Mouse (Mus musculus): ENCODE measurements at regions not wholly inside any gene's neighbourhood (a gene's known extent, or its start where the extent isn't known, plus 50 kb on each side); places are given as distances from the start of the nearest gene placed in this dataset.

DNA sequence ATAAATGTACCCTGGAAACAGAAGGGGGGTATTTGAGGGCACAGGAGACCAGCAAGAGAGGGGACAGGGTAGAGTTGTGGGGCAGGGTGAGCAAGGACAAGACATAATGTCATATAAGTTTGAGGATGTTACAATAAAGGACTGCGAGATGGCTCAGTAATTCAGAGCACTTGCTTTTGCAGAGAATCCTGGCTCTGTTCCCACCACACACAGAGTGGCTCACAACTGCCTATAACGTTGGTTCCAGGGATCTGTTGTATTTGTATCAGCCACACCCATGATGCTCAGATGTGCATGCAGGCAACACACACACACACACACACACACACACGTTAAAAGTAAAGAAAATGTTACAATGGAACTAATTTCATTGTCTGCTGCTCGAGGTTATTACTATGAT lies 94.2 kb upstream of the Paqr3 start:
- no peaks in the 10 kb centered on the region for H3K4me1 ChIP-seq
- H3K27ac ChIP-seq (replicated peaks), result no peak overlapping the region
- WGBS, result 84% methylated on average over 4 of the region's 4 CpGs
- DNase-seq (ENCODE audit: low spot score), result no peak
- no peaks in the 10 kb centered on the region for H3K27me3 ChIP-seq (replicated peaks; ENCODE audit: low read depth, poor library complexity, severe bottlenecking)
- H3K4me3 ChIP-seq, result no peak overlapping the region
- no peaks in the 10 kb centered on the region for H3K36me3 ChIP-seq (replicated peaks)
- H3K9me3 ChIP-seq, result no peaks in the 10 kb centered on the region

DNA sequence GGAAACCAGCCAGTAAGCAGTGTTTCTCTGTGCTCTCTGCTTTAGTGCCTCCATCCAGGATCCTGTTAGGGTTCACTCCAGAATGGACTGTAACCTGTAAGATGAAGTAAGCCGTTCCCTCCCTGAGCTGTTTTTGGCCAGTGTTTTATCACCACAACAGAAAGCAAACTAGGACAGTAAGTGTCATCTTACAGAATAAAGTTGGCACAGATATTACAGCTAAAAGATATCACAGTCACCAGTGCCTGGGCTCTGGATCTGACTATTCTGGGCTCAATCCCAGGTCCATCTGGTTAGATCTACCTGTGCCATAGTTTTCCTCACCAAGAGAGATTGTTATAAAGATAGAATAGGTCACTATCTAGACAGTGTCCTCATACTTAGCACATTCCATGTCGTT lies 92.9 kb upstream of the Paqr3 start:
- no peak for DNase-seq (ENCODE audit: low spot score)
- Histone ChIP-seq H3K36me3 (replicated peaks) (no peaks in the 10 kb centered on the region), H3K4me3 (no peak overlapping the region), H3K27ac (replicated peaks) (no peak overlapping the region), H3K4me1 (no peaks in the 10 kb centered on the region), H3K9me3 (no peaks in the 10 kb centered on the region), H3K27me3 (replicated peaks; ENCODE audit: low read depth, poor library complexity, severe bottlenecking) (no peaks in the 10 kb centered on the region)
- 74% methylated on average over 2 of the region's 2 CpGs for whole genome bisulfite sequencing

DNA sequence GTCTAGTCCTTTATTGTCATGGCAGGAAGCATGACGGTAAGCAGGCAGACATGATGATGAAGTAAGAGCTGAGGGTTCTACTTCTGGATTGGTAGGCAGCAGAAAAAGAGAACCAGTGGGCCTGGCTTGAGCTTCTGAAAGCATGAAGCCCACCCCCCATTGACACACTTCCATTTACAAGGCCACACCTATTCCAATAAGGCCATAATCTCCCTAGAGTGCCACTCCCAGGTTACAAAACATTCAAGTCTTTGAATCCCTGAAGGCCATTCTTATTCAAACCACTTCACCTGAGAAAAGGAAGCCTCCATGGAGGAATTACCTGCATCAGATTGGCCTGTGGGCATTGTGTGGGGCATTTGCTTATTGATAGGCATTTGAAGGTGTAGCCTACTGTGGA lies 92.2 kb upstream of the Paqr3 start:
- no peak for DNase-seq (ENCODE audit: low spot score)
- WGBS, result 86% methylated on average over 1 of the region's 1 CpGs
- Histone ChIP-seq H3K9me3 (no peaks in the 10 kb centered on the region), H3K36me3 (replicated peaks) (no peaks in the 10 kb centered on the region), H3K4me1 (no peaks in the 10 kb centered on the region), H3K4me3 (no peak overlapping the region), H3K27ac (replicated peaks) (no peak overlapping the region), H3K27me3 (replicated peaks; ENCODE audit: low read depth, poor library complexity, severe bottlenecking) (no peaks in the 10 kb centered on the region)

DNA sequence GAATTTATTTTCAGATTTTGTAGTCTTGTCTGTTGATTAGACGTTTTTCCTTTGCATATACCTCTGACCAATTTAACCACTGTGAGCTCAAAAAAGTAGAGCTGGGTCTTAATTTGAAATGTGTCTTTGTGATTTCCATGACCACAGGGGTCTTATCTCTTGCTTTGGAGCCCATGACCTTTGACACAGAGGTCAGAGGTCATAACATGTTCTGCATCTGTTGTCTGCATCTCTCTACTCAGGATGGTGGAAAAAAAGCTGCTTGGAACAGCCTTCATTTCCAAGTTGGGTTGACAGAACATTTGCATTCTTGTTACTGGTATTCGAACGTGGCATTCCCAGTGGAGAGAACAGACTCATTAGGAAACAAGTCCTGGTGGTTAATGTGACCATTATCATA lies 91.2 kb upstream of the Paqr3 start:
- H3K4me3 ChIP-seq, result no peak overlapping the region
- no peaks in the 10 kb centered on the region for H3K4me1 ChIP-seq
- H3K9me3 ChIP-seq, result no peaks in the 10 kb centered on the region
- no peaks in the 10 kb centered on the region for H3K27me3 ChIP-seq (replicated peaks; ENCODE audit: low read depth, poor library complexity, severe bottlenecking)
- no peaks in the 10 kb centered on the region for H3K36me3 ChIP-seq (replicated peaks)
- no peak overlapping the region for H3K27ac ChIP-seq (replicated peaks)
- 26% methylated on average over 3 of the region's 3 CpGs for WGBS
- no peak for DNase-seq (ENCODE audit: low spot score)

DNA sequence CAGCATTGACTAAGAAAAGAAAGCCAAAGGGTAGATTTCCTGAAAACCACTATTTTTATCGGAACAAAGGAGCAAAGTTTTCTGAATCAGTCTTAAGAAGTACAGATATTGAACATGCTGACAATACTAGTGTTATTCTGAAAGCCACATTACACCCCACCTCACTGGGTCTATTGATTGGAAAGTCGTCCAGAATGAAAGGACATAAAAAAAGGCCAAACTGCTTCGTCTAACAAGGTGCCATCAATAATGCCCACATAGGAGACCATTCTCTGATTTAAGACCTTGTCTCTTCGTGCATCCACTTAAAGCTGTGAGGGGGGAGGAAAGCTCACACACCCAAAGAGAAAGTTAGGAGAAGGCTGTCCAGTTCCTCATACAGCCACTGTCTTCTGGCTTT lies 89.3 kb upstream of the Paqr3 start:
- no peaks in the 10 kb centered on the region for H3K4me1 ChIP-seq
- H3K36me3 ChIP-seq (replicated peaks), result no peaks in the 10 kb centered on the region
- no peaks in the 10 kb centered on the region for H3K27me3 ChIP-seq (replicated peaks; ENCODE audit: low read depth, poor library complexity, severe bottlenecking)
- no peaks in the 10 kb centered on the region for H3K9me3 ChIP-seq
- DNase-seq (ENCODE audit: low spot score), result no peak
- no peak overlapping the region for H3K27ac ChIP-seq (replicated peaks)
- WGBS, result 56% methylated on average over 4 of the region's 4 CpGs
- H3K4me3 ChIP-seq, result no peak overlapping the region

DNA sequence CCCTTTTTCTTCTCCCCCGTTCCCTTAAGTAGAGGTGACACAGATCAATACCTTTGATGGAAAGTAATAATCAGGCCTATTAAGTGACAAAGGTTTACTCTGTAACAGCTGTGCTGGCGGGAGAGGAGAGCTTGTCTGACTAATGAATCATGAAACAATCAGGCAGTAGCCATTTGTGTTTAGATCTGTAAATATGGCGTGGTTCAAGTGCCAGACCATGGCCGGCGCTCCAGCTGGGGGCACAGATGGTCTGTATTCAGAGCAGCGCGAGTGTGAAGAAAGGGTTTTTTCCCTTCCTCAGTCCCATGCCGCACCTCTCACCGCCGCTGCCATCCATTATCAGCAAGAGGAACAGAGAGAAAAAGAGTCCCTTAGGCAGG lies 83.9 kb upstream of the Paqr3 start:
- 0 out of 2 replicates have a peak, but pooled peaks cover 6% of the 10 kb centered on the region for H3K4me1 ChIP-seq
- no peaks in the 10 kb centered on the region for H3K36me3 ChIP-seq (replicated peaks)
- no peaks in the 10 kb centered on the region for H3K27me3 ChIP-seq (replicated peaks; ENCODE audit: low read depth, poor library complexity, severe bottlenecking)
- no peak overlapping the region for H3K27ac ChIP-seq (replicated peaks)
- H3K9me3 ChIP-seq, result no peaks in the 10 kb centered on the region
- no peak overlapping the region for H3K4me3 ChIP-seq
- 75% methylated on average over 10 of the region's 10 CpGs for WGBS
- DNase-seq (ENCODE audit: low spot score), result peak; percentile 31

DNA sequence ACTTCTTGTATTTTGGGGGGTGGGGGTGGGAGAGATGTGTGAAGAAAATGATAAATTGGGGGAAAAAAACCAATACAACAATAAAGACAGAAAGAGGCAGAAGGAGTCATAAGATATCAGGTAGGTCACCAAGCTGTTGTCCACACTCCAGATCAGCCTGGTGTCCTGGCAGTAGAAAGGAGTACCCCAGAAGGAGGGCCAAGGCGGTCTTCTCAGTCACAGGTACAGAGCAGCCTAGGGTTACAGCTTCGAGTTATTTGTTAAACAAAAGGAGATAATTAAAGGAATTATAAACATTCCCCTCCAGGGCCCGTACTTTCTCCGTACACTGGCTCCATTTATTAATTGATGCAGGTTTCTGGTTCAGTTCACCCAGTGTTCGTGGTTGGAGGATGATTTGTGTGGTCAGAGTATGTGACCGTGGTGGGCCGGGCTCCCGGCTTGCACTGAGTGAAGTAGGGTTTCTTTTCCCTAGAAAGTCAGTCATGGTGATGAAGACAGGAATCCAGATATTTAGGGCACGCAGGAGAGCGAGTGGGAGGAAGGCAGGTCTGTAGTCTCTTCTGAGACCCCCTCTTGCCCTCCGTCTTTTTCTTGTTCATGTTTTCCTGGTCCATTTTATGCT lies 83.4 kb upstream of the Paqr3 start:
- H3K27ac ChIP-seq (replicated peaks), result no peak overlapping the region
- H3K36me3 ChIP-seq (replicated peaks), result no peaks in the 10 kb centered on the region
- H3K9me3 ChIP-seq, result no peaks in the 10 kb centered on the region
- H3K4me3 ChIP-seq, result no peak overlapping the region
- H3K4me1 ChIP-seq, result 0 out of 2 replicates have a peak, but pooled peaks cover 6% of the 10 kb centered on the region
- DNase-seq (ENCODE audit: low spot score), result no peak
- no peaks in the 10 kb centered on the region for H3K27me3 ChIP-seq (replicated peaks; ENCODE audit: low read depth, poor library complexity, severe bottlenecking)
- WGBS, result 78% methylated on average over 11 of the region's 11 CpGs

DNA sequence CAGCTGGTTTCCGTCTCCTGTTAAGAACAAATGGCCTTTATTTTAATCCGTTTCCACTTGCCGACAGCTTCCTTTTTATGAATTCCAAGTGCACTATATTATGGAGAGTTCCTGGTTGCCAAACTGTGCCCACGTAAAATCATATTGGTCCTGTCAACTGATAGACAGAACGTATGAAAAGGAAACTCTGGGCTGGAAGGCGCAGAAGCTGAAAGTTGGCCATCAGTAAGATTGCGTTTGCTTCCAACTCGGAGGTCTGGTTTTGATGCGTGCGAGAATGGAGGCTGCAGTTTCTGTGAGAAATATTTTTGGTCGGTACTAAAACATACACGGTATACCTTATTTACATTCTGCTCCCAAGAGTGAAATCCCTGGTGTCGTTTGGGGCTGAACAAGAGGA lies 81.3 kb upstream of the Paqr3 start:
- DNase-seq (ENCODE audit: low spot score), result no peak
- H3K27me3 ChIP-seq (replicated peaks; ENCODE audit: low read depth, poor library complexity, severe bottlenecking), result no peaks in the 10 kb centered on the region
- H3K4me1 ChIP-seq, result 0 out of 2 replicates have a peak, but pooled peaks cover 6% of the 10 kb centered on the region
- H3K9me3 ChIP-seq, result no peaks in the 10 kb centered on the region
- H3K27ac ChIP-seq (replicated peaks), result no peak overlapping the region
- H3K36me3 ChIP-seq (replicated peaks), result no peaks in the 10 kb centered on the region
- 89% methylated on average over 13 of the region's 13 CpGs for WGBS
- H3K4me3 ChIP-seq, result no peak overlapping the region

DNA sequence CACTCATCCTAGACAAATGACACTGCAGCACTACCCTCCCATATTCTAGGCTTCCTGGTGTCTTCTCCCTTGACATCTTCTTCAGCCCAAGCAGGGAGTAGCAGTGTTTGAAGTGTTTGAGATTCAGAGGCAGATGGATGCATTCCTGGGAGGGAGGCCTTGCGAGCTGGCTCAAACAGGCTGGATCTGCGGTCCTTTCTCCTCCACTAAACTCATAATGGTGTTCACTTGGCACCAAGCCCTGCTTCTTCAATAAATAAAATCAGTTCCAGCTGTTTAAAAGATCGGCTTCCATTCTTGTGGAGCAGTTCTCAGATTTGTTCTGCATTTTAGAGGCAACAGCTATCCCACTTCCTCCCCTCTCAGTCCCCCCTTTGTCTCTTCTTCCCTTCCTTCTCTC lies 79.3 kb upstream of the Paqr3 start:
- Histone ChIP-seq H3K4me1 (0 out of 2 replicates have a peak, but pooled peaks cover 6% of the 10 kb centered on the region), H3K27ac (replicated peaks) (no peak overlapping the region), H3K9me3 (no peaks in the 10 kb centered on the region), H3K4me3 (no peak overlapping the region), H3K27me3 (replicated peaks; ENCODE audit: low read depth, poor library complexity, severe bottlenecking) (no peaks in the 10 kb centered on the region), H3K36me3 (replicated peaks) (no peaks in the 10 kb centered on the region)
- DNase-seq (ENCODE audit: low spot score), result no peak
- 58% methylated on average over 3 of the region's 3 CpGs for WGBS

DNA sequence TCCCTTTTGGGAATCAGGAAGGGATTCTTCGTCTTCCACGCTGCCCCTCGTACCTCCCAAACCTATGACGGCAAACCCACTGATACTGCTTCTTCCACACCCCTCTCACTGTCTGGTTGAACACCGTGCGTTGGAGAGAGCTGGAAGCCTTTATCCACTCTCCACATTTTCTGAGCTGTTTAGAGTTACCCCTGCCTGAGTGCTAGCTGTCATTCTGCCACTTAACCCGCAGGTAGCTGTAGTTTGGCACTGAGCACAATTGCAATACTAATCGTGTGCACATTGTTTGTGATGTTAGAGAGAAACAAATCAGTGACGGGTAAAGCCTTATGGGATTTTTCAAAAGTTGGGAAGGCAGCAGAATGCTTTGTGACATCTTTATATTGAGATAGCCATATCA lies 73.1 kb upstream of the Paqr3 start:
- no peak overlapping the region for H3K4me3 ChIP-seq
- H3K27ac ChIP-seq (replicated peaks), result no peak overlapping the region
- no peaks in the 10 kb centered on the region for H3K27me3 ChIP-seq (replicated peaks; ENCODE audit: low read depth, poor library complexity, severe bottlenecking)
- H3K9me3 ChIP-seq, result no peaks in the 10 kb centered on the region
- H3K36me3 ChIP-seq (replicated peaks), result no peaks in the 10 kb centered on the region
- WGBS, result 81% methylated on average over 9 of the region's 9 CpGs
- no peak for DNase-seq (ENCODE audit: low spot score)
- no peaks in the 10 kb centered on the region for H3K4me1 ChIP-seq

DNA sequence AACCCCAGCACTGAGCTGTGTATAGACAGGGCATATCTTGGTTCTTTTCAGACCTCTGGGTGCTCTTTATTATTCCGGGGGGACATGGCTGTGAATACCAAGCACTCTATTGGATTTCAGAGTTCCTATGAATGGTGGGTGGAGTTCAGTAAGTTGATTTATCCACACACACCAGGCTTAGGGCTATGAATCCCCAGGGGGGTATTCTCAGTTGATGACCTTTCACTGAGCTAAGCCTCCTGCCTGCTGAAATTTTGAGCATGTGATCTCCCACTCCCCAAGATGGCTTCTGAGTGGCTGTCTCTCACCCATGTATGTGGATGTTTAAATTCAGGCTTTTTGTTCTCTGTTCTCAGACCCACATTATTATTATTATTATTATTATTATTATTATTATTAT lies 69.9 kb upstream of the Paqr3 start:
- Histone ChIP-seq H3K27me3 (replicated peaks; ENCODE audit: low read depth, poor library complexity, severe bottlenecking) (no peaks in the 10 kb centered on the region), H3K4me1 (no peaks in the 10 kb centered on the region), H3K36me3 (replicated peaks) (no peaks in the 10 kb centered on the region), H3K4me3 (no peak overlapping the region), H3K27ac (replicated peaks) (no peak overlapping the region), H3K9me3 (no peaks in the 10 kb centered on the region)
- DNase-seq (ENCODE audit: low spot score), result no peak
- 84% methylated on average over 1 of the region's 1 CpGs for WGBS

DNA sequence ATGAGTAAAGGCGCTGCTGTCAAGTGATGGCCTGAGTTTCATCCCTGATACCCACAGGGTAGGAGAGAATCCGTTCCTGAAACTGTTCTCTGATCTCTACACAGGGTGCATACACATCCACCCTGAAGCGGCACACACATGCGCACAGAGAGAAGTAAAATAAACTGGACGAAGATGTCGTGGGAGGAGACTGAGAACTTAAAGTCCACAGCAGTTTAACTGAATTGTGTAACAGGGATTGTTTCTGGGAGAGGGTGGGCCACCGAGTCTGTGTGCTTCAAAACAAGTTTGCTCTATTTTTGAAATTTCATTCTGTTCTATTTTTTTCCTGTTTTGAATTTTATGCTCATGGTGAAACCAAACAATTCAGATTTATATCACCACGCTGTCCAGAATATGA lies 63.0 kb upstream of the Paqr3 start:
- no peak for DNase-seq (ENCODE audit: low spot score)
- Histone ChIP-seq H3K27me3 (replicated peaks; ENCODE audit: low read depth, poor library complexity, severe bottlenecking) (no peaks in the 10 kb centered on the region), H3K4me1 (no peaks in the 10 kb centered on the region), H3K9me3 (no peaks in the 10 kb centered on the region), H3K36me3 (replicated peaks) (no peaks in the 10 kb centered on the region), H3K4me3 (no peak overlapping the region), H3K27ac (replicated peaks) (no peak overlapping the region)
- 90% methylated on average over 8 of the region's 8 CpGs for WGBS

DNA sequence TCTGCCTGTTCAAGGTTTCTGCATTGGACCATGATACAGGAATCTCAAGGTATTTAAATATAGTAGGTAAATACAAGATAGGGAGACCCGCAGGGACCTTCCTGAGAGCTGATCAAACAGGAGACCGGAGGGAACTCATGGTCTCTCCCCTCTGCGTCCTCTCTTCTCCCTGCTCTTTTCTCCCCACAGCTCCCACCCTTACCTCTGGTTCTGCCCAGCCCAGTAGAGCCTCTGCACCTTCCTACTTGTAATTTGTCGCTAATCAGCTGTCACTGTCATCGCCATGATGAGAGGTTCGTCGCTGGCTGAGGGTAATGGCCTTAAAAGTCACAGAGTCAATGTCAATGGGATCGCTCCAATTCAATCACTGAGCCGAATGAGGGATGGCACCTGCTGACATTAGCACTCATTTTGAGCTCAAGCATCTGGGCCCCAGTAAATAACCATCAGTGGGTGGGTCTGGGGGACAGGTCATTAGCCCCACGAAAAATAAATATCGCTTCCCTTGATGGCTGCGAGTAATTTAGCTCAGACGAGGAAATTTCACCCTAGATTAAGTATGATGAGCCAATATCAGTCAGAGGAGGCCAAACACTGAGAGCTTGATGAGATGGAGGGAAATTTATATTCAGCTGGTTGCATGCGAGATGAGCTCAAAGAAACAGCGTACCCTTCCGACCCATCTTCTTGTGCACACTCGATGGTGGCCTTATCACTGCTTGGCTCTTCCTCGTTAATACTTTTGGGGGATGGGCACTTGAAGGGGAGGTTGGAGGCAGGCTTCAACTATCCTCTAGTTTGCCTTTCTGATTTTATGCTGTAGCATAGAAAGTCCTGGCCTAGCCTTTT lies 56.2 kb upstream of the Paqr3 start:
- WGBS, result 82% methylated on average over 18 of the region's 18 CpGs
- H3K4me1 ChIP-seq, result no peaks in the 10 kb centered on the region
- H3K4me3 ChIP-seq, result no peak overlapping the region
- H3K27ac ChIP-seq (replicated peaks), result no peak overlapping the region
- no peaks in the 10 kb centered on the region for H3K36me3 ChIP-seq (replicated peaks)
- no peak for DNase-seq (ENCODE audit: low spot score)
- no peaks in the 10 kb centered on the region for H3K9me3 ChIP-seq
- no peaks in the 10 kb centered on the region for H3K27me3 ChIP-seq (replicated peaks; ENCODE audit: low read depth, poor library complexity, severe bottlenecking)
